Mouse (Mus musculus): ENCODE measurements around the gene Slc30a10.

GRCm38 (mm10) chr1:185431998-185432317 is 22.7 kb upstream of the Slc30a10 start:
- TF ChIP-seq CTCF (IDR thresholded peaks at IDR 0.05; ENCODE audit: low read depth) (no peak), EP300 (optimal IDR thresholded peaks at IDR 0.05) (no peak)

Data from stomach, postnatal 0 days (tissue).